Mouse (Mus musculus): ENCODE results near the gene Zfp108.

The Zfp108 gene

GRCm38 (mm10) chr7:24286090-24286489 is 31.5 kb downstream of the Zfp108 start:
- in situ Hi-C loops (cut with MboI, MseI): loop anchor here (10.0 kb wide), 1 partner anchor 321 kb away; no protein-coding TSS in a partner anchor

GRCm38 (mm10) chr7:24286916-24287315 is 32.3 kb downstream of the Zfp108 start:
- in situ Hi-C loops (cut with MboI, MseI): loop anchor here (10.0 kb wide), 1 partner anchor 322 kb away; no protein-coding TSS in a partner anchor

- in situ Hi-C loops (cut with MboI, MseI): loop anchor here (10.0 kb wide), 1 partner anchor 323 kb away; no protein-coding TSS in a partner anchor
These were observed 33.1 kb downstream of the Zfp108 start for GRCm38 (mm10) chr7:24287670-24288069.

DNA sequence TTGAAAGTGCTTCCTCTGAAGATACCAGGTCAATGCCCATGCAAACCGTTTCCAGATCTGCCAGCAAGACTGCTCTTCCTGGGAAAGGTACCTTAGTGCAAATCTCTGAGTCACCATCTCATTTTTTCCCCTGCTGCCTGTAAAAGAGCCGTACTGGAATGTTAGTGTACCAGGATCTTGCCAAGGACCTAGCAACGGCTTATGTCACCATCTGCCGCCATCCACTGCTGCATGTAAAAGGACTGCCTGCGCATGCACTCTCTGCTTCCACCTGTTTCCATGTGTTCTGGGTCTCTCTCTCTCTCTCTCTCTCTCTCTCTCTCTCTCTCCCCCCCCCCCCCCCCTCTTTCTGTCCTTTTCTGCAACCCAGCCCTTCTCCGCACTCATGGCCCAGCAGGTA is 33.9 kb downstream of the Zfp108 start:
- in situ Hi-C loops (cut with MboI, MseI): loop anchor here (10.0 kb wide), 1 partner anchor 324 kb away; no protein-coding TSS in a partner anchor

DNA sequence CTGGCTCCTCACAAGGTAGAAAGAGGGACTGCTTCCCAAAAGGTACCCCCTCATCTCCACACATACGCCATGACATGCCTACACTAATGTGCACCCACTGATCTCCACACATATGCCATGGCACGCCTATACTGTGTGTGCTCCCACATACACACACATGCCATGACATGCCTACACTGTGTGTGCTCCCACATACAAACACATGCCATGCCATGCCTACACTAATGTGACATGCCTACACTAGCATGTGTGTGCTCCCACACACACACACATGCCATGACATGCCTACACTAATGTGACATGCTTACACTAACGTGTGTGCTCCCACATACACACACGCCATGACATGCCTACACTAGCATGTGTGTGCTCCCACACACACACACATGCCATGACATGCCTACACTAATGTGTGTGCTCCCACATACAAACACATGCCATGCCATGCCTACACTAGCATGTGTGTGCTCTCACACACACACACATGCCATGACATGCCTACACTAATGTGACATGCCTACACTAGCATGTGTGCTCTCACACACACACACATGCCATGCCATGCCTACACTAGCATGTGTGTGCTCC is 35.6 kb downstream of the Zfp108 start:
- in situ Hi-C loops (cut with MboI, MseI): no loop called here

GRCm38 (mm10) chr7:24291387-24292090 is 36.9 kb downstream of the Zfp108 start:
- in situ Hi-C loops (cut with MboI, MseI): no loop called here

GRCm38 (mm10) chr7:24293061-24293851 is 38.7 kb downstream of the Zfp108 start:
- in situ Hi-C loops (cut with MboI, MseI): no loop called here

- in situ Hi-C loops (cut with MboI, MseI): no loop called here
These were observed 40.2 kb downstream of the Zfp108 start for GRCm38 (mm10) chr7:24294763-24295162.

DNA sequence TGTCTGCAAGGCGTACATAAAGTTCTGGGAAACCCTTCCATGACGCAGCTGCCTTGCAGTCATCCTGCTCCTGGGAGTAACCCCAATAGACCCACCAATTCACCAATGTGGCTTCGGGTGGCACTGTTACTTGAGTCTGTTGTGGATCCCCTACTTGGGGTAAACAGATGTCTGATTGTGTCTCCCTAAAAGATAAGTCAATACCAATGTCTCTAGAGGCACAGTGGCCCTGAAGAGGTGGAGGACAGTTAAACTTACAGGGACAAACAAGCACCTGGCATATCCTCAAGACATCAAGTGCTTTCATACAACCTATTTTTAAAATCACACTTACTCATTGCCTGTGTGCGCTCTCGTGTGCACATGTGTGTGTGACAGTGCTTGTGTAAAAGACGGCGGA is 40.8 kb downstream of the Zfp108 start:
- in situ Hi-C loops (cut with MboI, MseI): no loop called here

DNA sequence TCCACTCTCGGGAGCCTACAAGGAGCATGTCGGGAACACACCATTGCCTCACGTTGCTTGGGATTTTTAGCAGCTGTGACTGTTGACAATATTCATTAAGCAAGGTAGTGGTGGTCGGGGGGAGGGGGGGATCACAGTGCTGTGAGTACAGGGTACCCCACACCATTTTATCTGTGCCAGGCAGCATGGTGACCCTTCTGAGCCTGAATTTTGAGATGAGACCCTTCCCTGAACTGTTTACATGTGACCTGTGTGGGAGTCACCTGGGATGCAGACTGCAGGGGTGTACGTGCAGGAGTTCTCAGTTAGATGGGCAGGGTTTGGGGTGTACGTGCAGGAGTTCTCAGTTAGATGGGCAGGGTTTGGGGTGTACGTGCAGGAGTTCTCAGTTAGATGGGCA is 41.8 kb downstream of the Zfp108 start:
- in situ Hi-C loops (cut with MboI, MseI): no loop called here

- in situ Hi-C loops (cut with MboI, MseI): no loop called here
These were observed 42.9 kb downstream of the Zfp108 start for GRCm38 (mm10) chr7:24297361-24298095.

DNA sequence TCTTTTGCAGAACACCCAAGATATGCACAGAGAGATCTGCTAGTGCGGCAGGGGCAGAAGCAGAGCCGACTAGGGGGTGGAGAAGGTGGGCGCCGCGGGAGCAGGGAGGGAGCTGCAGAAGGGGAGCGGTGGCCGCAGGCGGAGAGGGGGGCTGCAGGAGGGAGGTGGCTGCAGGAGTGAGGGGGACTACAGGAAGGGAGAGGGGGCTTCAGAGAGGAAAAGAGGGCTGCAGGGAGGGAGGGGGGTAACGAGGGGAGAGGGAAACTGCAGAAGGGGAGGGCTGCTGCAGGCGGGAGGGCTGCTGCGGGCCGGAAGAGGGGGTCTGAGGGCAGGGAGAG is 44.0 kb downstream of the Zfp108 start:
- in situ Hi-C loops (cut with MboI, MseI): no loop called here

DNA sequence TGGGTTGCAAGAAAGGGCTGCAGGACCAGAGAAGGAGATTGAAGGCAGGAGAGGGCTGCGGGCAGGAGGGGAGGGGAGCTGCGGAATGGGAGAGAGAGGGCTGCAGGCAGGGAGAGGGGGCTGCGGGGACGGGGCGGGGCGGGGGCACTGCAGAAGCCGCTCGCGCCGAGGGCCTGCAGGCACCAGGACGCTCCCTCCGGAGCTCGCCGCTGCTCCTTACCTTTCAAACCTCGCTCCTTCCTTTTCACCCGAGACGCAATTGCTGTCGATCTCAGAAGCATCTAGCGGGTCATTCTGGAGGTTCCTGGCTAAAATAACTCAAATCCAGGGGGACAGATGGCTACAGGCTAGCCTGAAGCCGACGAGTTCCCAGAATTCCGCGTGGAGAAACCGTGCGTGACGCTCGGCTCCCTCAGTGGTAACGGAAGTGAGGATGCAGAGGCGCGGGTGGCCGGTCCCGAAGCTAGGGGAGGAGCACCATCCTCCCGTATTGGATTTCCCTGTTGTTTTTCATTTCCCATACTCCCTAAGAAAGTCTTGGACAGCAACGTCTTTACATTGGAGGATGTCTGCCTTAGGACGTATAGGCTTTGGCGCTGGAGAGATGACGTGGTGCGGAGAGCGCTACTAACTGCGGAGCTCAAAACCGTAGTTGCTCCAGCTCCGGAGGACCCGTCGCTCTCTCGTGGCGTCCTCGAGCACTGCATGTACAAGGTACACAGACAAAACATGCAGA is 44.5 kb downstream of the Zfp108 start:
- in situ Hi-C loops (cut with MboI, MseI): no loop called here

- in situ Hi-C loops (cut with MboI, MseI): no loop called here
These were observed 45.4 kb downstream of the Zfp108 start for GRCm38 (mm10) chr7:24299823-24300481.

DNA sequence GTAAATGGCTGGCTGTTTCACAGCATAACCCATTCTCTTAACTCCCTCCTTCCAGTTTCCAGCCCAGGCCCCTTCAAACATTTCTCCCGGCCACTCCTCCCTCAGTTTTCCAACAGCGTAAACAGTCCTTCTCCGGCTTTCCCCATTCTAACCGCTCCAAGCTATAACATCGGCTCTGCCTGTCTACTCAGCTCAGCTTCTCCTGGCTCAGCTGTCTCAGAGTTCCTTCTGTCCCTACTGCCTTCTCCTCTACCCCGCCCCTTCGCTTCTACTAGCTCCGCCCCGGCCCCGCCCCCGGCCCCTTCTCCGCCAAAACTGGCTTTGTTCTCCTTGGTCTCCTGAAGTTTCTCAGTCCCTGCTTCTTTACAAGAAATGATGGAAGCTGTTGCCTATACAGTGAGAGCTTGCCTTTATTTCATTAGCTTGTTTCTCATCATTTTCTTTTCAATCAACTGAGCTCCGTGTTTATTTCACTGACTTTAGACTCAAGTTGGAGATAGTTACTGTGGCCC is 46.2 kb downstream of the Zfp108 start, which contains the start of gene Zfp61:
Zfp61 (minus strand) TSS at position 462 of the 512 bp plus-strand sequence.
- in situ Hi-C loops (cut with MboI, MseI): no loop called here

Data from regulatory T cell (primary cell).